Mouse (Mus musculus) spleen, adult 12 weeks (tissue): ENCODE results near the gene Disp1.

ENCODE experiments used
- DNase-seq: peaks from one replicate; pipeline ENCODE4 v3.0.0; 2022; ENCODE audit warnings: low spot score

Gene Disp1

DNA sequence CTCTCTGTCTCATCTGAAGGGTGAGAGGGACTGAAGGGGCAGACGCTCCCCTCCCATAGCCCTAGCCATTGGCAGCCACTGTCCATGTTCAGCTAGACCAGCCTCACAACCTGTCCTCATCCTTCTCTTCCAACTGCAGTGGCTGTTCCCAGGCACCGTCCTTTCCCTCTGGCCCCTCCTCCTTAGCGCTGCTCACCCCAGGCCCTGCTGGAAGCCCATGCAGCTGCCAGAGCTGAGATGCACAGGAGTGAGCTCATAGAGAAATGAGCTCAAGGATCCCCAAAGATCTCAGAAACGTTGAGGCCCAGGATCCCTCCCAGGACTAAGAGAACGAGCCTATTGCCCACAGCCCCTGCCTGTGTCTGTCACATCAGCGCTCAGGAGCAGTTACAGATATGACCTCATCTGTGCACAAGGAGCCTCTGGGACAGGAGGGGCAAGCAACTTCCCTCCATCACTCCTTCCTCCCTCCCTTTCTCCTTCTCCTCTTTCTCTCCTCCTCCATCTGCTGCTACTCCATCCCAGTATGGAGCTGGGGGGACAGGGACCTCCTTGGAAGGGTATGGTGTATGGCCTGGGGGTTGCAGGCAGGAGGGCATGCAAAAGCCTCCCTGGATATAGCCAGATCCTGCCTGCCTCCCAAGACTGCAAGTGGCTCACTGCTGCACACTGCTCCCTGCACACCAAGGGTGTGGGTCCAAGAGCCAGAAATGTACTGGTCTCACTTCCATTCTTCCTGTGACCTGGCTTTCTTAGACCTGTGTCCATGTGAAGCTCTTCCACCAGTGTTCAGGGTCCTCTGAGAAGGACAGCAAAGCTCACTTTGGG is 181.2 kb downstream of the Disp1 start:
- DNase-seq: no peak

DNA sequence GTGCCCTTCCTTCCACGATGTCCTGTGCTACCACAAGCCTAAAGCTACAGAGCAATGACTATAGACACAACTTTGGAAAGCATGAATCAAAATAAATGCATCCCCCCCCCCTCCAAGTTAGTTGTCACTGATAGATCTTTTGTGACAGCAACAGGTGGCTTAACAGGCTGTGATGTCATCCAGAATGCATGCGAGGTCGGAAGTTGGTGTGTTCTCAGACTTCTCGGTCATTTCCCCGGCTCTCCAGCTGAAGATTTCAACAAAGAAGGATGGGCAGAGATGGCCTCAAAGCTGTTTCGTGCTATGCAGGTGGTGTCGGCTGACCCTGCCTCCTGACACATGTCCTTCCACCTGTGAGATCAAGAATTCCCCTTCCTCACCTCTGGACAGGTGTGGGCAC is 181.9 kb downstream of the Disp1 start:
- DNase-seq: no peak
